ENCODE assay signal across 14 mouse cellular contexts in the genomic region with DNA sequence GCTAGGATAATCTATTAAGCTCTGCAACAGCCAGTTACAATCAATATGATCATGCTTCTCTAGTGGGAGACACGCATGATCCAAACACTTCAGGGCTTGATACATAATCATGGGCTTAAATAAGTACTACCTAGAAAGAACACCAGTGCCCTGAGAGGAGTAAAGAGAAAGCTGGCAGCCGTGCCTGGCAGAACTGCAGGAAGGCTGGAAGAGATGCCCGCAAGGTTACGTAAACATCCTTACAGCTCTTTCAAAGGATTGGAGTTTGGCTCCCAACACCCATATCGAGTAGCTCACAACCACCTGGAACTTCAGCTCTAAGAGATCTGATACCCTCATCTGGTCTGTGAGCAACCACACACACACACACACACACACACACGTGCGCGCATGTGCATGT.
DNase-seq lines count a peak whose midpoint lies in the region; ATAC-seq lines count a peak whose summit lies in the region.
"Had no signal": no experiment of that assay in that cellular context is flagged by ENCODE, and none has a peak within 500 bp of the region (broad histone marks: within the 10 kb centered on the region; RNA-seq: fewer than 3 reads in every experiment).

No protein-coding gene starts in this region.

- no peaks in the 10 kb centered on the region for H3K36me3 ChIP-seq in heart, embryonic 13.5 days
- H3K36me3 ChIP-seq in heart, embryonic 12.5 days = no peaks in the 10 kb centered on the region
- no peaks in the 10 kb centered on the region for H3K36me3 ChIP-seq in forebrain, embryonic 10.5 days (replicated peaks)
- H3K36me3 ChIP-seq: kidney, embryonic 15.5 days; midbrain, embryonic 15.5 days had no signal

- DNase-seq in adrenal gland, postnatal 25 days = peak; percentile 14
- DNase-seq in fibroblast of lung, adult 2 months (ENCODE audit: low read depth) = peak; percentile 33
- DNase-seq in lung, postnatal 14 days = peak; percentile 40
- DNase-seq in urinary bladder, postnatal 36 days (ENCODE audit: low spot score in 2 of 2) = no peak
- DNase-seq in forebrain, embryonic 10.5 days (ENCODE audit: extremely low spot score, low spot score) = no peak
- DNase-seq: cerebellum, adult 9-11 months; right cerebral cortex, postnatal 25 days; thymus, adult 18-20 months had no signal

- no peaks in the 10 kb centered on the region for H3K9me3 ChIP-seq in heart, embryonic 13.5 days
- H3K9me3 ChIP-seq in heart, embryonic 12.5 days (replicated peaks) = no peaks in the 10 kb centered on the region
- H3K9me3 ChIP-seq in forebrain, embryonic 10.5 days = no peaks in the 10 kb centered on the region
- H3K9me3 ChIP-seq: kidney, embryonic 15.5 days; midbrain, embryonic 15.5 days had no signal

- 0 out of 2 replicates have a peak overlapping the region, but pooled peaks have one; percentile 44 for H3K9ac ChIP-seq in heart, embryonic 13.5 days
- no peak overlapping the region for H3K9ac ChIP-seq in heart, embryonic 12.5 days
- H3K9ac ChIP-seq: kidney, embryonic 15.5 days; liver, embryonic 14.5 days; midbrain, embryonic 15.5 days had no signal

- H3K27me3 ChIP-seq in heart, embryonic 13.5 days (replicated peaks) = no peaks in the 10 kb centered on the region
- H3K27me3 ChIP-seq in heart, embryonic 12.5 days (replicated peaks) = no peaks in the 10 kb centered on the region
- no peaks in the 10 kb centered on the region for H3K27me3 ChIP-seq in forebrain, embryonic 10.5 days (ENCODE audit: poor library complexity, severe bottlenecking)
- H3K27me3 ChIP-seq: kidney, embryonic 15.5 days; midbrain, embryonic 15.5 days had no signal

- H3K4me3 ChIP-seq in heart, embryonic 13.5 days = no peak overlapping the region
- no peak overlapping the region for H3K4me3 ChIP-seq in heart, embryonic 12.5 days
- no peak overlapping the region for H3K4me3 ChIP-seq in forebrain, embryonic 10.5 days
- H3K4me3 ChIP-seq: kidney, embryonic 15.5 days; midbrain, embryonic 15.5 days had no signal

- no peak overlapping the region; the same call in 1 of the 2 replicates for H3K27ac ChIP-seq in heart, embryonic 13.5 days (replicated peaks)
- no peak overlapping the region for H3K27ac ChIP-seq in heart, embryonic 12.5 days (ENCODE audit: poor library complexity, severe bottlenecking)
- no peak overlapping the region for H3K27ac ChIP-seq in forebrain, embryonic 10.5 days
- H3K27ac ChIP-seq: liver, embryonic 14.5 days; midbrain, embryonic 15.5 days had no signal

- peaks cover 79% of the 10 kb centered on the region for H3K4me1 ChIP-seq in heart, embryonic 13.5 days
- H3K4me1 ChIP-seq in heart, embryonic 12.5 days (replicated peaks) = peaks cover 46% of the 10 kb centered on the region
- H3K4me1 ChIP-seq in forebrain, embryonic 10.5 days = peaks cover 24% of the 10 kb centered on the region

- 66% methylated on average over 8 of the region's 8 CpGs for WGBS in heart, embryonic 13.5 days
- WGBS in heart, embryonic 12.5 days = 67% methylated on average over 8 of the region's 8 CpGs
- 89% methylated on average over 8 of the region's 8 CpGs for WGBS in forebrain, embryonic 10.5 days

- no peak for ATAC-seq in heart, embryonic 13.5 days (ENCODE audit: extremely low read depth, insufficient number of reproducible peaks, low FRiP score, low TSS enrichment)
- ATAC-seq in heart, embryonic 12.5 days (ENCODE audit: insufficient number of reproducible peaks, low FRiP score) = no peak
- ATAC-seq: CD4-positive, CD25-positive, alpha-beta regulatory T cell, adult 4 months; midbrain, embryonic 15.5 days had no signal

- H3K4me2 ChIP-seq in heart, embryonic 13.5 days = no peak overlapping the region
- no peak overlapping the region for H3K4me2 ChIP-seq in heart, embryonic 12.5 days
- H3K4me2 ChIP-seq: midbrain, embryonic 15.5 days had no signal

Comparison
In these comparisons a context has a peak if more than half of its experiments do, and no peak if none do; other contexts are left out.
1. DNase-seq: peak in adrenal gland, postnatal 25 days (single experiment), fibroblast of lung, adult 2 months (single experiment) and lung, postnatal 14 days (single experiment); none in urinary bladder, postnatal 36 days (0 of 2) and forebrain, embryonic 10.5 days (single experiment).